Mouse (Mus musculus) forebrain, embryonic 14.5 days (tissue): ENCODE measurements at regions not wholly inside any gene's neighbourhood (a gene's known extent, or its start where the extent isn't known, plus 50 kb on each side); places are given as distances from the start of the nearest gene placed in this dataset.
A peak's percentile ranks its signal among the peaks of the same experiment; 100 is the strongest.

ENCODE experiments used
- ATAC-seq: fragments of 200-750 bp; cut with Nextera tagmentation; 2 replicates; pipeline ENCODE4 v1.8.0; 2017; ENCODE audit warnings: mild to moderate bottlenecking, moderate library complexity
- DNase-seq: peaks from one replicate; pipeline ENCODE4 v3.0.0-alpha.2; 2015; ENCODE audit warnings: low spot score
- H3K27ac ChIP-seq: fragments of 300-500 bp; sonication (generic); 2 replicates; pipeline ENCODE4 v1.5.1; 2014; ENCODE audit warnings: low read depth, mild to moderate bottlenecking, control low read depth, low read length, moderate library complexity
- H3K27me3 ChIP-seq: fragments of 300-500 bp; sonication (generic); replicated peaks from 2 replicates; pipeline ENCODE4 v1.6.1; 2014; ENCODE audit warnings: low read length, control low read depth, mixed read lengths; ENCODE audit not compliant: control insufficient read depth, insufficient read depth
- H3K36me3 ChIP-seq: fragments of 300-500 bp; sonication (generic); 2 replicates; pipeline ENCODE4 v1.6.1; 2014; ENCODE audit warnings: low read length, control low read depth; ENCODE audit not compliant: control insufficient read depth, insufficient read depth
- H3K4me1 ChIP-seq: fragments of 300-500 bp; sonication (generic); 2 replicates; pipeline ENCODE4 v1.6.1; 2014; ENCODE audit warnings: antibody characterized with exemption, low read length, control low read depth; ENCODE audit not compliant: control insufficient read depth, insufficient read depth
- H3K4me2 ChIP-seq: fragments of 300-500 bp; sonication (generic); 2 replicates; pipeline ENCODE4 v1.6.1; 2014; ENCODE audit warnings: mild to moderate bottlenecking, control low read depth, low read length
- H3K4me3 ChIP-seq: fragments of 300-500 bp; sonication (generic); 2 replicates; pipeline ENCODE4 v1.5.1; 2014; ENCODE audit warnings: low read depth, low read length, control low read depth
- H3K9ac ChIP-seq: fragments of 300-500 bp; sonication (generic); 2 replicates; pipeline ENCODE4 v1.6.1; 2014; ENCODE audit warnings: mild to moderate bottlenecking, low read length, control low read depth, moderate library complexity
- H3K9me3 ChIP-seq: fragments of 300-500 bp; sonication (generic); replicated peaks from 2 replicates; pipeline ENCODE4 v1.6.1; 2016; ENCODE audit warnings: low read length, control low read depth, mixed read lengths; ENCODE audit not compliant: control insufficient read depth
- WGBS: fragments of 180-500 bp; shearing (Covaris S2); extraction: QIAGEN DNeasy Blood & Tissue Kit; methylation state at CpG from one replicate; pipeline ENCODE4 v1.1.7; 2014; 5-methylcytosine and 5-hydroxymethylcytosine counted together

DNA sequence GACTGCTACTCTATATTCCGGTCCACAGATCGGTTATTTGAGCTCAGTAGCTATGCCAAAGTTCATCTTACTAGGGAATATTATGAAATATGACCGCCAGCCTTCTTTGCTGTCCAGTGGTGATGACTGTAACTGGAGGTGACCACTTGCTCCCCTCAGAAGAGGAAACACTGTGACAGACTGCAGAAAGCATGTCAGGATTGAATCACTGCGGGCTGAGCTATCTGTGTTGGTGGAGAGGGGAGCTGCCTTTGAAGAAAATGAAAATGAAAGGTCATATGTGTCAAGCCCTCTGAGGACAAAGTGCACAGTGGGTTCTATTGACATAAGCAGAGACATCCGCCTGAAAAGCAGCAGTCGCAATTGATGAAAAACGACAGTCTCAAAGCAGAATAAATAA lies 222.5 kb downstream of the 1700009N14Rik start:
- Histone ChIP-seq H3K4me2 (no peak overlapping the region), H3K9ac (no peak overlapping the region), H3K4me1 (no peaks in the 10 kb centered on the region), H3K27me3 (no peaks in the 10 kb centered on the region), H3K9me3 (no peaks in the 10 kb centered on the region), H3K4me3 (no peak overlapping the region), H3K27ac (no peak overlapping the region), H3K36me3 (no peaks in the 10 kb centered on the region)
- 92% methylated on average over 7 of the region's 7 CpGs for WGBS
- DNase-seq, result no peak
- no peak for ATAC-seq

DNA sequence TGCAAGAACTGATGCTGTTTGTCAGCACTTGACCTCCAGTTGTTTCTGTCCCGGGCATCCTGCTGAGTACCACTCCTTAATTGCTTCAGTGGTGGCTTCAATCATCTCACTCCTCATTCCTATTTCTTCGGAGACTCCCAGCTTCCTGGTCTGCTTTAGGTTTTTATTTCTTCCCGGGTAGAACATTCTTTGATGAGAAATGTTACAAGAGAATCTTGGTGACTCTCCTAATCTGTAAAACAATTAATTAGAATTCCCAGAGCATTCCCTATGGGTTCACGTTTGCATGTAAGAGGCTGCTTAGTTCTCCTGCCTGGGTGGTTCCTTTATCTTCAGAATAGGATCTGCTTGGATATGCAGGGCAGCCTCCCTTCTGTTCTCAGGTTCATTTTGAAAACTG lies 245.1 kb downstream of the 1700009N14Rik start:
- DNase-seq, result no peak
- Histone ChIP-seq H3K36me3 (no peaks in the 10 kb centered on the region), H3K9me3 (no peaks in the 10 kb centered on the region), H3K27me3 (no peaks in the 10 kb centered on the region), H3K27ac (no peak overlapping the region), H3K9ac (no peak overlapping the region), H3K4me3 (no peak overlapping the region), H3K4me1 (no peaks in the 10 kb centered on the region; the same call in 1 of the 2 replicates), H3K4me2 (no peak overlapping the region)
- ATAC-seq, result no peak
- 7% methylated on average over 4 of the region's 4 CpGs for WGBS

DNA sequence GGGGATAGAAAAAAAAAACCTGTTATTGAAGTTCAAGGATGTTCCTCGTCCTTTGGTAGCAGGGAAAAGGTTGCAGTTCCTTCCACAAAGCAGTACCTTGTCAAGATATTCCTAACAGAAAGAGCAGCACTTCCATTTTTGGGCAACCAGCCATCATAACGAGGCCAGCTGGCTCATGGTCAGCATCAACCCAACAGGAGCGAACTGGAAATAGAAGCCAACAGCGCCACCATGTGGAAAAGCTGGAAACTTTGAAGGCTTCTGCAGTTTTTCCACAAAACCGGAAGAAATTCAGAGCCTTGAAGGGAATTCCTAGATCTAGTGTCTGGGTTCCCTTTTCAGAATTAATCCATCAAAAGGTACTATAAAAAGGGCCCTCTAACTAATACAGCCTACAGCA lies 247.5 kb downstream of the 1700009N14Rik start:
- peak; percentile 70 for ATAC-seq
- Histone ChIP-seq H3K36me3 (no peaks in the 10 kb centered on the region), H3K9me3 (no peaks in the 10 kb centered on the region), H3K9ac (no peak overlapping the region), H3K4me3 (no peak overlapping the region), H3K27ac (no peak overlapping the region), H3K27me3 (no peaks in the 10 kb centered on the region), H3K4me1 (no peaks in the 10 kb centered on the region; the same call in 1 of the 2 replicates), H3K4me2 (no peak overlapping the region)
- WGBS, result 21% methylated on average over 5 of the region's 5 CpGs
- peak; percentile 85 for DNase-seq

DNA sequence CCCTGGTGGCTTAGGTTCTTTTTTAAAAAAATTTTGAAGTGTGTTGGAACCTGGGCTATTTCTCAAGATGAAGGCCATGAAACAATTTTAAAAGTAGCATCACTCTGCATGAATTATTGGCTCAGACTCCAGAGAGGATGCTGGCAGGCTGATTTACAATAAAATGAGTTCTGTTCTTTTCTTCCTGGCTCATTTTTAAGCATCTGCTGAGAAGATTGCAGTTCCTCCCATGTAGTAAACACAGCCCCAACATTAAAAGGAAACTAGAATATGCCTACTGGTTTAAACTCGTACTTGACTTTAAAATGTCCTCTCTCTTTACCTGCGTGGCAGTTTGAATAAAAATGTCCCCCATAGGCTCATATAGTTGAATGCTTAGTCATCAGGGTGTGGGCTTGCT lies 249.3 kb downstream of the 1700009N14Rik start:
- Histone ChIP-seq H3K9ac (no peak overlapping the region), H3K27me3 (no peaks in the 10 kb centered on the region), H3K4me1 (no peaks in the 10 kb centered on the region; the same call in 1 of the 2 replicates), H3K4me2 (no peak overlapping the region), H3K9me3 (no peaks in the 10 kb centered on the region), H3K27ac (no peak overlapping the region), H3K36me3 (no peaks in the 10 kb centered on the region), H3K4me3 (no peak overlapping the region)
- no peak for DNase-seq
- no peak for ATAC-seq
- 82% methylated on average over 2 of the region's 2 CpGs for WGBS

DNA sequence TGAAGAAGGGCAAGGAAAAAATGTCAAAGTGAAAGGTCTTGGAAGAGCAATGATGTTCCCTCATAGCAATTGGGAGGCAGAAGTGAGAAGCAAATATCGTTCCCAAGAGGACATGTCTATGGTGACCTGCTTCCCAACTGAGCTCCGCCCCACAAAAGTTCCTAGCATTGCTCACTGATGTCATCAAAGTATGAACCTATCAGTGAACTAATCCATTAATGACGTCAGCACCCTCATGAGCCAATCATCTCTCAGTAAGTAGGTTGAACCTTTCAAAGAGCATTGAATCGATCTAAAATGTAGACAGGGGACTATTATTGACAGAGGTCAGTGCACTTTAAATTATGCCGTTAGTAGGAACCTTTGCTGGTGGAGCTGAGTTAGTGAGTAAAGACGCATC lies 267.4 kb downstream of the 1700009N14Rik start:
- Histone ChIP-seq H3K4me2 (no peak overlapping the region), H3K9ac (no peak overlapping the region), H3K4me3 (no peak overlapping the region), H3K9me3 (no peaks in the 10 kb centered on the region), H3K27ac (no peak overlapping the region), H3K36me3 (no peaks in the 10 kb centered on the region), H3K4me1 (no peaks in the 10 kb centered on the region), H3K27me3 (no peaks in the 10 kb centered on the region)
- WGBS, result 90% methylated on average over 6 of the region's 6 CpGs
- DNase-seq (no peak), ATAC-seq (no peak)

DNA sequence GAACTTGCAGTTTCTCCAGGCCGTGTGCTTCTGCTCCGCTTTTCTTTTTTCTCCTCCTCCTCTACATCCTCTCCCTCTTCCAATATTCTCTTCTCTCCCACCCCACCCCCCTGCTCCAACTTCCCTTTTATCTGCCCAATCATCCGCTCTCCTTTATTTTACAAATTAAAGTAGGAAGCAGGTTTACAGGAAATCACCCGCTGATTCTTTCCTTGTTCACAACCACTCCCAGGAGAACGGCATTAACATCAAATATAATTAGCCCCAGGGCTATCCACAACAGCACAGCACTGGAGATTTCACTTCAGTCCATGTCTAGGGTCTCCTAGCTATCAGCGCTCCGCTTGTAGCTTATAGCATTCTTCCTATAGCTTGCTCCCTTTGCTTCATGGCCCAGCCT lies 268.6 kb downstream of the 1700009N14Rik start:
- ATAC-seq (no peak), DNase-seq (no peak)
- H3K9me3 ChIP-seq, result no peaks in the 10 kb centered on the region
- WGBS, result 78% methylated on average over 7 of the region's 7 CpGs
- no peak overlapping the region for H3K4me3 ChIP-seq
- no peaks in the 10 kb centered on the region for H3K36me3 ChIP-seq
- H3K9ac ChIP-seq, result no peak overlapping the region
- no peak overlapping the region for H3K4me2 ChIP-seq
- no peaks in the 10 kb centered on the region for H3K27me3 ChIP-seq
- H3K4me1 ChIP-seq, result no peaks in the 10 kb centered on the region
- H3K27ac ChIP-seq, result no peak overlapping the region

DNA sequence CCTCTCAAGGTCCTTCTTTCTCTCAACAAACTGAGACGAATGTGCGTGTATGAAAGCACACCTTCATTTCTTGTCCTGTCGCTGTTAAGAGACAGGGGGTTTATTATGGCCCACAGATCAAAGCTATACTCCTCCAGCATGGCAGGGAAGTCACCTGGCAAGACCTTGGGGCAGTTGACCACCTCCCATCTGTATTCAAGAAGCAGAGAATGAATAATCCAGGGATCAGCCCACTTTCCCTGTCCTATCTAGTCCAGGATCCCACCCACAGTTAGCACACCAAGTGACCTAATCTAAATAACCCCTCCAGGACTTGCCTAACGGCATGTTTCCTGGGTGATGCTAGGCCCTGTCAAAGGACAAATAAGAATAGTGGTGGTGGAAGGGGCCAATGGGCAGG lies 269.9 kb downstream of the 1700009N14Rik start:
- no peak overlapping the region for H3K9ac ChIP-seq
- 85% methylated on average over 4 of the region's 4 CpGs for WGBS
- DNase-seq, result no peak
- no peaks in the 10 kb centered on the region for H3K9me3 ChIP-seq
- no peaks in the 10 kb centered on the region for H3K27me3 ChIP-seq
- no peaks in the 10 kb centered on the region for H3K36me3 ChIP-seq
- no peak for ATAC-seq
- H3K4me3 ChIP-seq, result no peak overlapping the region
- no peak overlapping the region for H3K27ac ChIP-seq
- no peaks in the 10 kb centered on the region for H3K4me1 ChIP-seq
- no peak overlapping the region for H3K4me2 ChIP-seq

DNA sequence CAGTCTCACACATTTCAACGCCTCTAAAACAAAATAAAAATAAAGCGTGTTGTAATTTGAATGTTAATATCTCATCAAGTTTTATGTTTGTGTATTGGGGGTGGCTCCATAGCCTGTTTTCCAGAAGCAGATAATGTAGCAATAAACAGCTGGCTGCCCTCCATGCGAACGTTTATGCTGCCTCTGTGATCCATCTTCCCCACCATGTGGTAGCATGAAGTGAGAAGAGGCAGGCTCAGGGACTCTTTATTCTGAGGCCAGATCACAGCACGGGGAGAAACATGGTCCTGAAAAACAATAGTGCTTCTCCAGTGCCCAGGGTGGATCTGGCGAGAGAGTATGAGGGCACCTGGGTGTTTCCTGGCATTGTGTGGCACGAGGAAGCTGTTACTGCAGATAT lies 271.4 kb downstream of the 1700009N14Rik start:
- H3K27ac ChIP-seq, result no peak overlapping the region
- H3K36me3 ChIP-seq, result no peaks in the 10 kb centered on the region
- no peak overlapping the region for H3K9ac ChIP-seq
- no peaks in the 10 kb centered on the region for H3K9me3 ChIP-seq
- no peaks in the 10 kb centered on the region for H3K4me1 ChIP-seq
- WGBS, result 77% methylated on average over 7 of the region's 7 CpGs
- H3K4me2 ChIP-seq, result no peak overlapping the region
- H3K4me3 ChIP-seq, result no peak overlapping the region
- H3K27me3 ChIP-seq, result no peaks in the 10 kb centered on the region
- DNase-seq, result no peak
- ATAC-seq, result no peak

DNA sequence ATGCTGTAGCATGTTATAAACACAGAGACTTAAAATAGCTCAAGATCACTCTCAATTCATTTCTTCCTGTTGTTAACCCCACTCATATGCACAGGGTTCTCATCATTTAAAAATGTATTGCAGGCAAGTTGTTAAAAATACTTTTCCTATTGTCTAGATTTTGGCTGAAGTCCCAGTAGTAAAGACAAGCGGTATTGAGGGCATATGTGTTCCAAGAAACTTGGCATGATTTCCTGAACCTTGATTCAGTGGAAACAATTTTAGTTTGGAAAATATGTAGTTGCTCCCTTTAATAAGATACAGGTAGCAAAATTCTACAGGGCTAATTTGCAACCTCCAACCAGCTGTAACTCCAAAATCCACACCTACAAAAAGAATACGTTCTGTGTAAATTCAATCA lies 315.5 kb downstream of the 1700009N14Rik start:
- H3K36me3 ChIP-seq, result no peaks in the 10 kb centered on the region
- no peaks in the 10 kb centered on the region; the same call in 1 of the 2 replicates for H3K9me3 ChIP-seq
- ATAC-seq (no peak), DNase-seq (no peak)
- no peak overlapping the region for H3K4me3 ChIP-seq
- no peak overlapping the region for H3K27ac ChIP-seq
- no peaks in the 10 kb centered on the region for H3K4me1 ChIP-seq
- WGBS, result 66% methylated on average over 2 of the region's 2 CpGs
- H3K9ac ChIP-seq, result no peak overlapping the region
- H3K27me3 ChIP-seq, result no peaks in the 10 kb centered on the region
- H3K4me2 ChIP-seq, result no peak overlapping the region
